Mouse (Mus musculus): ENCODE measurements around the gene Ndufaf2.

Ndufaf2 gene

GRCm38 (mm10) chr13:108144086-108144485, 14.3 kb downstream of the Ndufaf2 start:
- in situ Hi-C loops (cut with MboI, MseI), result no loop called here

GRCm38 (mm10) chr13:108138403-108138977, 19.9 kb downstream of the Ndufaf2 start:
- in situ Hi-C loops (cut with MboI, MseI), result no loop called here

GRCm38 (mm10) chr13:108135617-108136016, 22.8 kb downstream of the Ndufaf2 start:
- in situ Hi-C loops (cut with MboI, MseI), result no loop called here

DNA sequence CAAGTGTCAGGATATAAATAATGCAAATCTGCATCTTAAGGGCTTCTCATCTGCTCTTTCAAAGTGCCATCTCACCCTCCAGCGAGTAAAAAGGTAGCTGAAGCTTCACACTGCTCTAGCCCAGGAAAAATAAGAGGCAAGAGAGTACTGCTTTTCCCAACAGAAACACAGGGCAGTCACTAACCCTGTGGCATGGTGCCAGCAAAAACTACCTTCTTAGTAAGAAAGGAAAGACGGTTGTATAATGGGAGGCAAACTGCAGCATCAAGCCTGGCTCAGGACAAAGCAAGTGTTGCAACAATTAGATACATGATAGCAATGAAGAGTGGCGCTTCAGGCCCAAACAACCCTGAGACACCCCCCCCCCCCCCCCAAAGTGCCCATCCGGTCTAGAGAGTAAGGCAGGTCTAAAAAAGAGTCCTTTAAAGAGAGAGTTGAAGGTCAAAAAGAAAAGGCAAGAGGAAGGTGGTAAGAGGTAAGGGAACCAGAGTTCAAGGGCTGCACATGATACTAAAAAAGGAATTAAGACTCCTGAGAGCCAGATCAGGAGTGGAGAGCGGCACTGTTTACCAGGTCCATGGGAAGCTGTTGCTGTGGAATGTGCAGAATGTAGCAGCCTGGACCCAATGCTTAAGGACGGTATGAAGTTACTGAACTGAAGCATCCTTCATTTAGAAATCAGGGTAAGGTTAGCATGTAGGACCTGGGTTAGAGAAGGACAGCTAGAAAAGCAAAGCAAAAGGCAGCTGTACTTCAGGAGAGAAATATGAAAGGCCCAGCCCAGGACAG, 26.2 kb downstream of the Ndufaf2 start:
- in situ Hi-C loops (cut with MboI, MseI), result no loop called here

GRCm38 (mm10) chr13:108130737-108131136, 27.7 kb downstream of the Ndufaf2 start:
- in situ Hi-C loops (cut with MboI, MseI), result no loop called here

DNA sequence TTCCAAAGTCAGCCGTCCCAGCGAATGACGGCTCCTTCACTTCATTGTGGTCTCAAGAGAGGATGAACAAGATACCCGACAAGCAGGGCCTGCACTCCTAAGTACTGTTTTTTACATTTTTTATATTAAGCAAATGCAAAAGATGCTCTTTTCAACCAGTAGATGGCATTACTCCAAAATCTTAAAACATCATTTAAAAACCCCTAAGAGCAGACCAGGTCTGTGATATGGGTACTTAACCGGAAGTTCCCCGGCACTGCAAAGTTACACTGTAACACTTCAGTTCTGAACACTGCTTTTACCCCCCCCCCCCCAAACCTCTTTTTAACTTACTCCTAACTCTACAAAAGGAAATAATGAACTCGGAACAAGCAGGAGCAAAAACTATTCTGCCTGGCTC, 29.4 kb downstream of the Ndufaf2 start:
- in situ Hi-C loops (cut with MboI, MseI), result no loop called here

GRCm38 (mm10) chr13:108127883-108128282, 30.5 kb downstream of the Ndufaf2 start:
- in situ Hi-C loops (cut with MboI, MseI), result no loop called here

- in situ Hi-C loops (cut with MboI, MseI), result no loop called here
These were observed 31.3 kb downstream of the Ndufaf2 start for GRCm38 (mm10) chr13:108127130-108127529.

- in situ Hi-C loops (cut with MboI, MseI), result no loop called here
These were observed 32.2 kb downstream of the Ndufaf2 start for GRCm38 (mm10) chr13:108126246-108126645.

GRCm38 (mm10) chr13:108124096-108124495, 34.3 kb downstream of the Ndufaf2 start:
- in situ Hi-C loops (cut with MboI, MseI), result no loop called here

- in situ Hi-C loops (cut with MboI, MseI), result no loop called here
These were observed 35.2 kb downstream of the Ndufaf2 start for GRCm38 (mm10) chr13:108123109-108123723.

DNA sequence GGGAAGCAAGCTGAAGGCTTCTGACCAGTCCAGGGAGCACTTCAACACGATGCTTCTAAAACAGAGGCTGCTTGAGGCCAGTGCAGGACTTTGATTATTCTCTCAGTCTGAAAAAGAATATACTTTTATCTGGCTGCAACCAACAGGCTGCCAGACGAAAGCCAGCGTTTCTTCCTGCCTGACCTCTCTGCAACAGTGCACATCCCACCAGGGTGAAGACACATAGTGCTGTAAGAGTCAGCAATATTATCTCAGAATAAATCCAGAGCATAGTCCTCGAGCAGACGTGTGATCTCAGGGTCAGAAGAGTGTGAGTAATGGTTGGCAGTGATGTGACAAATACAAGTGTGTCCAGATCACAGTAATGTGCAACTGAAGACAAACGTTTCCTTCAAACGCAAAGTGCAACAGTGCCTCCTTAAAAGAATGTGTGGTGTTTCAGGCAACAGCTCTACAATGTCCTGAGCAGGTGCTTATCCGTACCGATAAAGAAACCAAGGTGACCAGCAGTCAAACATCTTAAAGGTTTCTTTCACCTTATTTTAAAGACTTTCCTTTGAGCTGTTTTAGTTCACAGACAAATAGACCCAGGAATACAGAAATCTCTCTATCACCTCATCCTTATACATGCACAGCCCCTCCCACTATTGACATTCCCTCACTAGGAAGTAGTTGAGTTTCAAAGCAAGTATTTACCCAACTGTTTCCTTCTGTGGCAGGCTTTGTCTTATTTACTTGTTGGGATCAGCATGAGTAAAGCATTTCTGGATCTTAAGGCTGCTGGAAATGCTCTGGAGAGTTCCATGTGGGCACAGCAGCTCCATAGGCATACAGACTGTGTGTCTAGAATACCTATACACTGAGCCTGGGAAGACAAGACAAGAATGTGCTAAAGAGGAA, 38.8 kb downstream of the Ndufaf2 start:
- in situ Hi-C loops (cut with MboI, MseI), result no loop called here

GRCm38 (mm10) chr13:108118188-108118587, 40.2 kb downstream of the Ndufaf2 start:
- in situ Hi-C loops (cut with MboI, MseI), result no loop called here

GRCm38 (mm10) chr13:108117654-108118053, 40.8 kb downstream of the Ndufaf2 start:
- in situ Hi-C loops (cut with MboI, MseI), result no loop called here

- in situ Hi-C loops (cut with MboI, MseI), result no loop called here
These were observed 44.2 kb downstream of the Ndufaf2 start for GRCm38 (mm10) chr13:108114257-108114656.

- in situ Hi-C loops (cut with MboI, MseI), result no loop called here
These were observed 44.9 kb downstream of the Ndufaf2 start for GRCm38 (mm10) chr13:108113536-108113935.

DNA sequence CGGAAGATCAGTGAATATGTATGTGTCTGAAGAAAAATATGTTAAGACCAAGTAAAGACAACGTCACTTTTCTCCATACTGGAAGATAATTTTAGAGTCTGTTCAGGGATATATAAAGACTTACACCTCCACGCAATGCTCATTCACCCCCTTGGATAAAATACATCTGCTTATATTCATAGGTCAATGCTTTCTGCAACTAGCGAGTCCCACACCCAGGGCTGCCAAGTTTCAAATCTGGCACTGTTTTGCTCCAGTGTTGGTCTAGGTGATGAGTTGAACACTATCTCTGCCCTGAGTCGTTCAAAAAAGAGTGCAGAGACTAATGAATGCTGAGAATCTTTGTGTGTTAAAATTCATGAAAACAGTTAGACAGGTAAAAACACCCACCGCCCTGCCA, 47.5 kb downstream of the Ndufaf2 start:
- in situ Hi-C loops (cut with MboI, MseI), result no loop called here

DNA sequence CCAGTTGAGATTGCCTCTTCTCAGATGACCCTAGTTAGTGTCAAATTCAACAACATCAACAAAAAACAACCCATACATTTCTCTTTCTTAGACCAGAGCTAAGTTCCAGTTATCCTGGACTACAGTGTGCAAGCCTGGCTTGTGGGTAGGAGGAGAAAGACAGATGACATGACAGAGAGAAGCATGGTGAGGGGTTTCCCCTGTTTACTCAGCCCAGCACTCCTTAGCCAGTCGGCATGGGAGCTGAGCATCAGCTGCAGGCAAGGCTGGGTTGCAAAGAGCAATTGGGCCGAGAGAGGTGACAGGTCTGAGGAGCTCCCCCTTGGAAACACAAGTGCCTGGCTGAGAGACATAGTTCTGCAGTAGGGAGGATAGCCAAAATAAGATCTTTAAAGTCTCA, 57.7 kb downstream of the Ndufaf2 start:
- in situ Hi-C loops (cut with MboI, MseI), result no loop called here

- in situ Hi-C loops (cut with MboI, MseI), result no loop called here
These were observed 62.0 kb downstream of the Ndufaf2 start for GRCm38 (mm10) chr13:108096446-108096845.

DNA sequence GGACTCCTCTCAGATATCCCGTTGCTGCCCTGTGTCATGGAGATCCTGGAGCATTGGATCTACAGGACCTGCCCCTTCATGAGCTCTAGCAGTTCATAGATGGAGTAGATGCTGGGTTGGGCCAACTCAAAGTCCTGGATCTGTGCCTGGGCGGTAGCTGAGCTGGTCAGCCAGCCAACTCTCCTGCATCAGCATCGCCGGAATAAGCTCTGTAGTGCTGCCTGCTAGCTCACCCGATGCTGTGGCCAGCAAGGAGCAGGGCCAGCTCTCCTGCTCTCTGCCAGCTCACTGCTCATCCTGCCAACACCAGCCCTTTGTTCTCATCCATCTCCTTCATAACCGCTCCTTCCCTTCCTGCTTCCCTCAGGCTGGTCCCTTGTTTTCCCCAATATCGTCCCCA, 62.8 kb downstream of the Ndufaf2 start:
- in situ Hi-C loops (cut with MboI, MseI), result no loop called here

- in situ Hi-C loops (cut with MboI, MseI), result no loop called here
These were observed 63.7 kb downstream of the Ndufaf2 start for GRCm38 (mm10) chr13:108094681-108095080.

- in situ Hi-C loops (cut with MboI, MseI), result no loop called here
These were observed 66.1 kb downstream of the Ndufaf2 start for GRCm38 (mm10) chr13:108092290-108092689.

Data from regulatory T cell (primary cell).